Mouse (Mus musculus): ENCODE data around the gene Pcnx2. TPM values are rescaled to one million over a fixed set of nuclear protein-coding genes. Genes with fewer than 3 reads are reported as not detected.

Pcnx2 gene
- total RNA-seq, 2 experiments from 2014 or later: not detected

- ATAC-seq (replicated peaks; ENCODE audit: low FRiP score, poor library complexity, severe bottlenecking): no peak
Measured at GRCm38 (mm10) chr8:125843122-125843836, 54.8 kb downstream of the Pcnx2 start.

GRCm38 (mm10) chr8:125842158-125842557 lies 56.0 kb downstream of the Pcnx2 start:
- ATAC-seq (replicated peaks; ENCODE audit: low FRiP score, poor library complexity, severe bottlenecking): no peak

- no peak for ATAC-seq (replicated peaks; ENCODE audit: low FRiP score, poor library complexity, severe bottlenecking)
Measured at GRCm38 (mm10) chr8:125824688-125825087, 73.4 kb downstream of the Pcnx2 start.

GRCm38 (mm10) chr8:125823719-125824118 lies 74.4 kb downstream of the Pcnx2 start:
- no peak for ATAC-seq (replicated peaks; ENCODE audit: low FRiP score, poor library complexity, severe bottlenecking)

GRCm38 (mm10) chr8:125822065-125822464 lies 76.1 kb downstream of the Pcnx2 start:
- no peak for ATAC-seq (replicated peaks; ENCODE audit: low FRiP score, poor library complexity, severe bottlenecking)

GRCm38 (mm10) chr8:125819797-125820196 lies 78.3 kb downstream of the Pcnx2 start:
- no peak for ATAC-seq (replicated peaks; ENCODE audit: low FRiP score, poor library complexity, severe bottlenecking)

GRCm38 (mm10) chr8:125818796-125819195 lies 79.3 kb downstream of the Pcnx2 start:
- ATAC-seq (replicated peaks; ENCODE audit: low FRiP score, poor library complexity, severe bottlenecking): no peak

GRCm38 (mm10) chr8:125816742-125817141 lies 81.4 kb downstream of the Pcnx2 start:
- ATAC-seq (replicated peaks; ENCODE audit: low FRiP score, poor library complexity, severe bottlenecking): no peak

- no peak for ATAC-seq (replicated peaks; ENCODE audit: low FRiP score, poor library complexity, severe bottlenecking)
Measured at GRCm38 (mm10) chr8:125808826-125809225, 89.3 kb downstream of the Pcnx2 start.

- no peak for ATAC-seq (replicated peaks; ENCODE audit: low FRiP score, poor library complexity, severe bottlenecking)
Measured at GRCm38 (mm10) chr8:125807905-125808310, 90.2 kb downstream of the Pcnx2 start.

GRCm38 (mm10) chr8:125806459-125806858 lies 91.7 kb downstream of the Pcnx2 start:
- ATAC-seq (replicated peaks; ENCODE audit: low FRiP score, poor library complexity, severe bottlenecking): no peak

- ATAC-seq (replicated peaks; ENCODE audit: low FRiP score, poor library complexity, severe bottlenecking): no peak
Measured at GRCm38 (mm10) chr8:125796970-125797369, 101.1 kb downstream of the Pcnx2 start.

- ATAC-seq (replicated peaks; ENCODE audit: low FRiP score, poor library complexity, severe bottlenecking): no peak
Measured at GRCm38 (mm10) chr8:125795341-125795740, 102.8 kb downstream of the Pcnx2 start.

GRCm38 (mm10) chr8:125792816-125793455 lies 105.2 kb downstream of the Pcnx2 start:
- no peak for ATAC-seq (replicated peaks; ENCODE audit: low FRiP score, poor library complexity, severe bottlenecking)

GRCm38 (mm10) chr8:125786886-125787285 lies 111.2 kb downstream of the Pcnx2 start:
- no peak for ATAC-seq (replicated peaks; ENCODE audit: low FRiP score, poor library complexity, severe bottlenecking)

GRCm38 (mm10) chr8:125782161-125782560 lies 116.0 kb downstream of the Pcnx2 start:
- ATAC-seq (replicated peaks; ENCODE audit: low FRiP score, poor library complexity, severe bottlenecking): no peak

GRCm38 (mm10) chr8:125779656-125780055 lies 118.5 kb downstream of the Pcnx2 start:
- no peak for ATAC-seq (replicated peaks; ENCODE audit: low FRiP score, poor library complexity, severe bottlenecking)

GRCm38 (mm10) chr8:125778919-125779318 lies 119.2 kb downstream of the Pcnx2 start:
- ATAC-seq (replicated peaks; ENCODE audit: low FRiP score, poor library complexity, severe bottlenecking): no peak

- ATAC-seq (replicated peaks; ENCODE audit: low FRiP score, poor library complexity, severe bottlenecking): no peak
Measured at GRCm38 (mm10) chr8:125777478-125778164, 120.5 kb downstream of the Pcnx2 start.

GRCm38 (mm10) chr8:125776800-125777199 lies 121.3 kb downstream of the Pcnx2 start:
- no peak for ATAC-seq (replicated peaks; ENCODE audit: low FRiP score, poor library complexity, severe bottlenecking)

- ATAC-seq (replicated peaks; ENCODE audit: low FRiP score, poor library complexity, severe bottlenecking): no peak
Measured at GRCm38 (mm10) chr8:125776314-125776713, 121.8 kb downstream of the Pcnx2 start.
